Mouse (Mus musculus): ENCODE data around the gene Gm11627. TPM values are rescaled to one million over a fixed set of nuclear protein-coding genes. Genes with fewer than 3 reads are reported as not detected.
"Not testable (repeated sequence)": the region's sequence is repeated elsewhere in the genome, so short reads cannot be mapped to it uniquely, and the experiment has no call there.

The Gm11627 gene
- polyA plus RNA-seq, 1 experiment from 2014 or later: 22.4 TPM

GRCm38 (mm10) chr11:102551176-102551575, 28.1 kb downstream of the Gm11627 start:
- Histone ChIP-seq H3K9ac (ENCODE audit: low read length) (no peak overlapping the region), H3K4me3 (ENCODE audit: low read depth, low read length) (no peak overlapping the region), H3K27ac (replicated peaks) (no peak overlapping the region), H3K36me3 (ENCODE audit: control insufficient read depth, insufficient read depth, low read length) (no peaks in the 10 kb centered on the region), H3K4me2 (replicated peaks; ENCODE audit: low read depth) (no peak overlapping the region), H3K27me3 (ENCODE audit: control insufficient read depth, insufficient read depth, low read length) (no peaks in the 10 kb centered on the region), H3K4me1 (replicated peaks; ENCODE audit: control insufficient read depth, insufficient read depth) (no peaks in the 10 kb centered on the region), H3K9me3 (ENCODE audit: control insufficient read depth, low read length) (no peaks in the 10 kb centered on the region)
- no peak for DNase-seq (ENCODE audit: low spot score)
- no peak for TF ChIP-seq CTCF (IDR thresholded peaks at IDR 0.05; ENCODE audit: low read depth)
- TF ChIP-seq EP300 (optimal IDR thresholded peaks at IDR 0.05): no peak
- no peak for ATAC-seq (ENCODE audit: low FRiP score, low TSS enrichment)

GRCm38 (mm10) chr11:102541471-102541870, 37.8 kb downstream of the Gm11627 start:
- Histone ChIP-seq H3K4me1 (replicated peaks; ENCODE audit: control insufficient read depth, insufficient read depth) (no peaks in the 10 kb centered on the region; the same call in 1 of the 2 replicates), H3K4me3 (ENCODE audit: low read depth, low read length) (no peak overlapping the region), H3K36me3 (ENCODE audit: control insufficient read depth, insufficient read depth, low read length) (no peaks in the 10 kb centered on the region), H3K27ac (replicated peaks) (no peak overlapping the region), H3K27me3 (ENCODE audit: control insufficient read depth, insufficient read depth, low read length) (no peaks in the 10 kb centered on the region), H3K9ac (ENCODE audit: low read length) (no peak overlapping the region), H3K4me2 (replicated peaks; ENCODE audit: low read depth) (no peak overlapping the region), H3K9me3 (ENCODE audit: control insufficient read depth, low read length) (no peaks in the 10 kb centered on the region)
- DNase-seq (ENCODE audit: low spot score): no peak
- TF ChIP-seq CTCF (IDR thresholded peaks at IDR 0.05; ENCODE audit: low read depth) (no peak), EP300 (optimal IDR thresholded peaks at IDR 0.05) (no peak)
- WGBS: 89% methylated on average over 5 of the region's 5 CpGs
- ATAC-seq (ENCODE audit: low FRiP score, low TSS enrichment): no peak

- DNase-seq (ENCODE audit: low spot score); H3K27me3 ChIP-seq (ENCODE audit: control insufficient read depth, insufficient read depth, low read length); H3K27ac ChIP-seq (replicated peaks): not testable (repeated sequence)
These were observed 39.0 kb downstream of the Gm11627 start for GRCm38 (mm10) chr11:102540286-102540685.

GRCm38 (mm10) chr11:102539690-102540089, 39.6 kb downstream of the Gm11627 start:
- Histone ChIP-seq H3K36me3 (ENCODE audit: control insufficient read depth, insufficient read depth, low read length) (0 out of 2 replicates have a peak, but pooled peaks cover 3% of the 10 kb centered on the region), H3K27me3 (ENCODE audit: control insufficient read depth, insufficient read depth, low read length) (no peaks in the 10 kb centered on the region), H3K9ac (ENCODE audit: low read length) (no peak overlapping the region), H3K4me2 (replicated peaks; ENCODE audit: low read depth) (no peak overlapping the region), H3K9me3 (ENCODE audit: control insufficient read depth, low read length) (no peaks in the 10 kb centered on the region), H3K4me3 (ENCODE audit: low read depth, low read length) (no peak overlapping the region), H3K27ac (replicated peaks) (no peak overlapping the region), H3K4me1 (replicated peaks; ENCODE audit: control insufficient read depth, insufficient read depth) (no peaks in the 10 kb centered on the region; the same call in 1 of the 2 replicates)
- ATAC-seq (ENCODE audit: low FRiP score, low TSS enrichment) (no peak), DNase-seq (ENCODE audit: low spot score) (no peak)
- no peak for TF ChIP-seq EP300 (optimal IDR thresholded peaks at IDR 0.05)
- no peak for TF ChIP-seq CTCF (IDR thresholded peaks at IDR 0.05; ENCODE audit: low read depth)
- 64% methylated on average over 1 of the region's 1 CpGs for WGBS

More at GRCm38 (mm10) chr11:102540286-102540685, 39.0 kb downstream of the Gm11627 start:
- not testable (repeated sequence) for H3K36me3 ChIP-seq (ENCODE audit: control insufficient read depth, insufficient read depth, low read length); H3K4me1 ChIP-seq (replicated peaks; ENCODE audit: control insufficient read depth, insufficient read depth); ATAC-seq (ENCODE audit: low FRiP score, low TSS enrichment); H3K9me3 ChIP-seq (ENCODE audit: control insufficient read depth, low read length); H3K4me2 ChIP-seq (replicated peaks; ENCODE audit: low read depth); H3K9ac ChIP-seq (ENCODE audit: low read length); H3K4me3 ChIP-seq (ENCODE audit: low read depth, low read length)

GRCm38 (mm10) chr11:102536210-102536609, 43.1 kb downstream of the Gm11627 start:
- Histone ChIP-seq H3K9ac (ENCODE audit: low read length) (no peak overlapping the region), H3K27me3 (ENCODE audit: control insufficient read depth, insufficient read depth, low read length) (no peaks in the 10 kb centered on the region), H3K4me2 (replicated peaks; ENCODE audit: low read depth) (no peak overlapping the region), H3K9me3 (ENCODE audit: control insufficient read depth, low read length) (no peaks in the 10 kb centered on the region), H3K4me1 (replicated peaks; ENCODE audit: control insufficient read depth, insufficient read depth) (no peaks in the 10 kb centered on the region), H3K36me3 (ENCODE audit: control insufficient read depth, insufficient read depth, low read length) (0 out of 2 replicates have a peak, but pooled peaks cover 3% of the 10 kb centered on the region), H3K27ac (replicated peaks) (no peak overlapping the region), H3K4me3 (ENCODE audit: low read depth, low read length) (no peak overlapping the region)
- ATAC-seq (ENCODE audit: low FRiP score, low TSS enrichment) (0 out of 2 replicates have a peak, but pooled peaks have one; percentile 45), DNase-seq (ENCODE audit: low spot score) (no peak)
- 17% methylated on average over 3 of the region's 3 CpGs for WGBS
- no peak for TF ChIP-seq CTCF (IDR thresholded peaks at IDR 0.05; ENCODE audit: low read depth)
- TF ChIP-seq EP300 (optimal IDR thresholded peaks at IDR 0.05): no peak

- no peaks in the 10 kb centered on the region for H3K4me1 ChIP-seq (replicated peaks; ENCODE audit: control insufficient read depth, insufficient read depth)
- ATAC-seq (ENCODE audit: low FRiP score, low TSS enrichment): no peak
- H3K9ac ChIP-seq (ENCODE audit: low read length): no peak overlapping the region
- no peaks in the 10 kb centered on the region for H3K27me3 ChIP-seq (ENCODE audit: control insufficient read depth, insufficient read depth, low read length)
- H3K27ac ChIP-seq (replicated peaks): no peak overlapping the region
- WGBS: 69% methylated on average over 2 of the region's 2 CpGs
- TF ChIP-seq EP300 (optimal IDR thresholded peaks at IDR 0.05): no peak
- no peak for TF ChIP-seq CTCF (IDR thresholded peaks at IDR 0.05; ENCODE audit: low read depth)
- no peak for DNase-seq (ENCODE audit: low spot score)
- no peak overlapping the region for H3K4me3 ChIP-seq (ENCODE audit: low read depth, low read length)
- no peak overlapping the region for H3K4me2 ChIP-seq (replicated peaks; ENCODE audit: low read depth)
- 0 out of 2 replicates have a peak, but pooled peaks cover 3% of the 10 kb centered on the region for H3K36me3 ChIP-seq (ENCODE audit: control insufficient read depth, insufficient read depth, low read length)
- no peaks in the 10 kb centered on the region for H3K9me3 ChIP-seq (ENCODE audit: control insufficient read depth, low read length)
These were observed 45.2 kb downstream of the Gm11627 start for GRCm38 (mm10) chr11:102534078-102534477.

Measured in stomach, postnatal 0 days (tissue).